Mouse (Mus musculus): ENCODE measurements around the gene Epha7. TPM values are rescaled to one million over a fixed set of nuclear protein-coding genes. Genes with fewer than 3 reads are reported as not detected.

The Epha7 gene
- total RNA-seq (2012; rRNA removed) (not detected in 2 replicates), total RNA-seq (2014; rRNA removed) (not detected in 2 replicates), polyA plus RNA-seq (2012; ENCODE audit: insufficient read length, low read depth) (not detected in 2 replicates)

- DNase-seq (ENCODE audit: extremely low read depth): no peak
- peaks cover 35% of the 10 kb centered on the region for H3K9me3 ChIP-seq (replicated peaks; ENCODE audit: low read length)
- in situ Hi-C loops (cut with MboI; ENCODE audit: low pct_ligation_motif_present, low pct_unique_long_range_greater_than_20kb, low sequenced_read_pairs) (no loop called here), dilution Hi-C loops (cut with MboI; ENCODE audit: extremely low pct_ligation_motif_present, extremely low pct_unique_long_range_greater_than_20kb, low sequenced_read_pairs) (no loop called here)
- H3K27me3 ChIP-seq (replicated peaks): no peaks in the 10 kb centered on the region
- no peaks in the 10 kb centered on the region for H3K79me2 ChIP-seq (replicated peaks; ENCODE audit: control insufficient read depth, extremely low read depth, insufficient read depth, poor library complexity, severe bottlenecking)
- no peak within 1 kb of the TSS for H3K4me3 ChIP-seq (replicated peaks in 1 of 3; ENCODE audit: low read depth in 2 of 3, low read length in 2 of 3, poor library complexity in 1 of 3)
- H3K4me2 ChIP-seq (ENCODE audit: insufficient read depth, low read depth, poor library complexity, severe bottlenecking): no peak within 1 kb of the TSS
- TF ChIP-seq MEF2A (IDR thresholded peaks at IDR 0.05; ENCODE audit: borderline replicate concordance, low read depth, low read length): no peak
- no peak for TF ChIP-seq HCFC1 (IDR thresholded peaks at IDR 0.05; ENCODE audit: low read depth, low read length)
- TF ChIP-seq USF2 (conservative IDR thresholded peaks at IDR 0.05; ENCODE audit: low read depth, low read length): no peak
- no peak for TF ChIP-seq JUND (conservative IDR thresholded peaks at IDR 0.05; ENCODE audit: low read depth, low read length)
- no peak for TF ChIP-seq RAD21 (IDR thresholded peaks at IDR 0.05; ENCODE audit: low read depth, low read length)
- no peak for TF ChIP-seq E2F4 (IDR thresholded peaks at IDR 0.05; ENCODE audit: insufficient replicate concordance, low read depth, low read length)
- TF ChIP-seq ETS1 (conservative IDR thresholded peaks at IDR 0.05; ENCODE audit: low read depth, low read length): no peak
- no peak for TF ChIP-seq CHD1 (IDR thresholded peaks at IDR 0.05; ENCODE audit: low read depth, low read length)
- TF ChIP-seq CTCF (conservative IDR thresholded peaks at IDR 0.05 in 1 of 2, IDR thresholded peaks at IDR 0.05 in 1 of 2; ENCODE audit: low read depth in 2 of 2, low read length in 2 of 2): no peak
- no peak for TF ChIP-seq SIN3A (IDR thresholded peaks at IDR 0.05; ENCODE audit: low read length)
- no peak for TF ChIP-seq MYC (IDR thresholded peaks at IDR 0.05; ENCODE audit: low read depth, low read length)
- no peak for TF ChIP-seq ZNF384 (IDR thresholded peaks at IDR 0.05; ENCODE audit: low read depth, low read length)
- TF ChIP-seq NELFE (IDR thresholded peaks at IDR 0.05; ENCODE audit: low read depth, low read length): no peak
- no peak within 1 kb of the TSS for H3K9ac ChIP-seq (ENCODE audit: insufficient read depth, low read depth)
- no peaks in the 10 kb centered on the region for H3K4me1 ChIP-seq (ENCODE audit: control insufficient read depth in 1 of 2, insufficient read depth in 2 of 2)
- H3K36me3 ChIP-seq (replicated peaks in 1 of 2; ENCODE audit: control insufficient read depth in 1 of 2, insufficient read depth in 1 of 2, low read length in 1 of 2): no peaks in the 10 kb centered on the region
- no peak within 1 kb of the TSS for H3K27ac ChIP-seq (ENCODE audit: insufficient read depth, low read depth)
Observed at GRCm38 (mm10) chr4:28812691-28813289, at the start of gene Epha7. TSS of gene Epha7 (plus strand) at chr4:28813131.

- Histone ChIP-seq H3K27me3 (replicated peaks) (no peaks in the 10 kb centered on the region), H3K4me3 (replicated peaks in 1 of 3; ENCODE audit: low read depth in 2 of 3, low read length in 2 of 3, poor library complexity in 1 of 3) (no peak overlapping the region), H3K36me3 (replicated peaks in 1 of 2; ENCODE audit: control insufficient read depth in 1 of 2, insufficient read depth in 1 of 2, low read length in 1 of 2) (no peaks in the 10 kb centered on the region), H3K79me2 (replicated peaks; ENCODE audit: control insufficient read depth, extremely low read depth, insufficient read depth, poor library complexity, severe bottlenecking) (no peaks in the 10 kb centered on the region), H3K9me3 (replicated peaks; ENCODE audit: low read length) (peaks cover 31% of the 10 kb centered on the region), H3K4me1 (ENCODE audit: control insufficient read depth in 1 of 2, insufficient read depth in 2 of 2) (no peaks in the 10 kb centered on the region), H3K27ac (ENCODE audit: insufficient read depth, low read depth) (no peak overlapping the region), H3K9ac (ENCODE audit: insufficient read depth, low read depth) (no peak overlapping the region), H3K4me2 (ENCODE audit: insufficient read depth, low read depth, poor library complexity, severe bottlenecking) (no peak overlapping the region)
- no peak for DNase-seq (ENCODE audit: extremely low read depth)
- in situ Hi-C loops (cut with MboI; ENCODE audit: low pct_ligation_motif_present, low pct_unique_long_range_greater_than_20kb, low sequenced_read_pairs): no loop called here
- dilution Hi-C loops (cut with MboI; ENCODE audit: extremely low pct_ligation_motif_present, extremely low pct_unique_long_range_greater_than_20kb, low sequenced_read_pairs): no loop called here
- no peak for TF ChIP-seq BHLHE40 (IDR thresholded peaks at IDR 0.05; ENCODE audit: low read depth, low read length)
- no peak for TF ChIP-seq SMC3 (IDR thresholded peaks at IDR 0.05; ENCODE audit: low read depth, low read length)
- TF ChIP-seq SIN3A (IDR thresholded peaks at IDR 0.05; ENCODE audit: low read length): no peak
- no peak for TF ChIP-seq ZC3H11A (IDR thresholded peaks at IDR 0.05; ENCODE audit: low read depth, low read length)
- no peak for TF ChIP-seq UBTF (IDR thresholded peaks at IDR 0.05; ENCODE audit: low read depth, low read length)
- no peak for TF ChIP-seq ZKSCAN1 (IDR thresholded peaks at IDR 0.05; ENCODE audit: borderline replicate concordance, low read depth, low read length)
- TF ChIP-seq RAD21 (IDR thresholded peaks at IDR 0.05; ENCODE audit: low read depth, low read length): no peak
- TF ChIP-seq MEF2A (IDR thresholded peaks at IDR 0.05; ENCODE audit: borderline replicate concordance, low read depth, low read length): no peak
- no peak for TF ChIP-seq USF1 (IDR thresholded peaks at IDR 0.05; ENCODE audit: low read depth, low read length)
- no peak for TF ChIP-seq MAFK (IDR thresholded peaks at IDR 0.05; ENCODE audit: insufficient replicate concordance, low read length)
- TF ChIP-seq RCOR1 (conservative IDR thresholded peaks at IDR 0.05; ENCODE audit: low read depth, low read length): no peak
- no peak for TF ChIP-seq ZMIZ1 (IDR thresholded peaks at IDR 0.05; ENCODE audit: low read depth, low read length)
- TF ChIP-seq JUND (conservative IDR thresholded peaks at IDR 0.05; ENCODE audit: low read depth, low read length): no peak
- no peak for TF ChIP-seq TCF12 (IDR thresholded peaks at IDR 0.05; ENCODE audit: low read depth, low read length)
- no peak for TF ChIP-seq CTCF (conservative IDR thresholded peaks at IDR 0.05 in 1 of 2, IDR thresholded peaks at IDR 0.05 in 1 of 2; ENCODE audit: low read depth in 2 of 2, low read length in 2 of 2)
- no peak for TF ChIP-seq MAZ (IDR thresholded peaks at IDR 0.05; ENCODE audit: low read depth, low read length)
- TF ChIP-seq POLR2A (IDR thresholded peaks at IDR 0.05; ENCODE audit: low read depth, low read length): no peak
- no peak for TF ChIP-seq GABPA (IDR thresholded peaks at IDR 0.05; ENCODE audit: insufficient replicate concordance, low read depth, low read length)
Observed at GRCm38 (mm10) chr4:28783961-28784360, 29.0 kb upstream of the Epha7 start.

Data from CH12.LX (cell line).